Mouse (Mus musculus) embryonic facial prominence, embryonic 11.5 days (tissue): Measurements from ENCODE around the gene Reln. TPM values are rescaled to one million over a fixed set of nuclear protein-coding genes. Genes with fewer than 3 reads are reported as not detected.

Source experiments
- ATAC-seq: fragments of 200-750 bp; cut with Nextera tagmentation; replicated peaks from 2 replicates; pipeline ENCODE4 v1.8.0; 2017; ENCODE audit warnings: low read depth; ENCODE audit not compliant: insufficient number of reproducible peaks, low FRiP score, low TSS enrichment
- DNase-seq: peaks from one replicate; pipeline ENCODE4 v3.0.0-alpha.2; 2015; ENCODE audit warnings: low spot score
- H3K27ac ChIP-seq: fragments of 300-500 bp; sonication (generic); replicated peaks from 2 replicates; pipeline ENCODE4 v1.5.1; 2014; ENCODE audit warnings: mild to moderate bottlenecking, low read depth, low read length, control low read depth
- H3K27me3 ChIP-seq: fragments of 300-500 bp; sonication (generic); 2 replicates; pipeline ENCODE4 v1.6.1; 2014; ENCODE audit warnings: mild to moderate bottlenecking, low read length, moderate library complexity, mixed read lengths; ENCODE audit not compliant: control insufficient read depth, insufficient read depth
- H3K36me3 ChIP-seq: fragments of 300-500 bp; sonication (generic); replicated peaks from 2 replicates; pipeline ENCODE4 v1.6.1; 2014; ENCODE audit warnings: low read depth, mild to moderate bottlenecking, low read length, moderate library complexity, mixed read lengths; ENCODE audit not compliant: control insufficient read depth, insufficient read depth
- H3K4me1 ChIP-seq: fragments of 300-500 bp; sonication (generic); 2 replicates; pipeline ENCODE4 v1.6.1; 2014; ENCODE audit warnings: low read length, mixed read lengths; ENCODE audit not compliant: control insufficient read depth, insufficient read depth
- H3K4me2 ChIP-seq: fragments of 300-500 bp; sonication (generic); 2 replicates; pipeline ENCODE4 v1.6.1; 2014; ENCODE audit warnings: low read depth, mild to moderate bottlenecking, control low read depth, low read length, moderate library complexity
- H3K4me3 ChIP-seq: fragments of 300-500 bp; sonication (generic); 2 replicates; pipeline ENCODE4 v1.5.1; 2014; ENCODE audit warnings: low read depth, low read length, control low read depth
- H3K9ac ChIP-seq: fragments of 300-500 bp; sonication (generic); replicated peaks from 2 replicates; pipeline ENCODE4 v1.6.1; 2014; ENCODE audit warnings: mild to moderate bottlenecking, control low read depth, low read length
- H3K9me3 ChIP-seq: fragments of 300-500 bp; sonication (generic); replicated peaks from 2 replicates; pipeline ENCODE4 v1.6.1; 2016; ENCODE audit warnings: mild to moderate bottlenecking, low read length, inconsistent platforms, mixed read lengths; ENCODE audit not compliant: control insufficient read depth
- WGBS: fragments of 180-500 bp; shearing (Covaris S2); extraction: QIAGEN DNeasy Blood & Tissue Kit; methylation state at CpG from one replicate; pipeline ENCODE4 v1.1.7; 2014; 5-methylcytosine and 5-hydroxymethylcytosine counted together
- polyA plus RNA-seq: library from polyadenylated mRNA; unstranded; fragments of >200 nt; fragmentation: Nextera tagmentation; extraction: Ambion mirVana; gene quantifications from 2 replicates; pipeline ENCODE4 v1.2.1, GENCODE M21; 2014

Gene Reln
- polyA plus RNA-seq, 1 experiment from 2014 or later: 3.0 TPM

- DNase-seq: no peak
- Histone ChIP-seq H3K9ac (no peak overlapping the region), H3K27ac (no peak overlapping the region), H3K4me1 (no peaks in the 10 kb centered on the region), H3K36me3 (no peaks in the 10 kb centered on the region), H3K27me3 (no peaks in the 10 kb centered on the region), H3K4me2 (no peak overlapping the region), H3K9me3 (no peaks in the 10 kb centered on the region), H3K4me3 (no peak overlapping the region)
- 96% methylated on average over 6 of the region's 6 CpGs for WGBS
- no peak for ATAC-seq
These were observed 91.2 kb downstream of the Reln start for GRCm38 (mm10) chr5:22253318-22253717.

GRCm38 (mm10) chr5:22247850-22248249 is 96.7 kb downstream of the Reln start:
- H3K4me1 ChIP-seq: no peaks in the 10 kb centered on the region
- H3K9ac ChIP-seq: no peak overlapping the region
- 86% methylated on average over 6 of the region's 6 CpGs for WGBS
- DNase-seq: no peak
- H3K4me3 ChIP-seq: no peak overlapping the region
- H3K27ac ChIP-seq: no peak overlapping the region
- no peak overlapping the region for H3K4me2 ChIP-seq
- H3K36me3 ChIP-seq: no peaks in the 10 kb centered on the region
- ATAC-seq: no peak
- H3K27me3 ChIP-seq: no peaks in the 10 kb centered on the region
- H3K9me3 ChIP-seq: no peaks in the 10 kb centered on the region

GRCm38 (mm10) chr5:22245056-22245455 is 99.4 kb downstream of the Reln start:
- H3K9ac ChIP-seq: no peak overlapping the region
- H3K9me3 ChIP-seq: no peaks in the 10 kb centered on the region
- no peaks in the 10 kb centered on the region for H3K27me3 ChIP-seq
- WGBS: 83% methylated on average over 1 of the region's 1 CpGs
- H3K4me2 ChIP-seq: no peak overlapping the region
- H3K36me3 ChIP-seq: no peaks in the 10 kb centered on the region
- ATAC-seq (no peak), DNase-seq (no peak)
- no peak overlapping the region for H3K27ac ChIP-seq
- no peaks in the 10 kb centered on the region for H3K4me1 ChIP-seq
- H3K4me3 ChIP-seq: no peak overlapping the region

DNA sequence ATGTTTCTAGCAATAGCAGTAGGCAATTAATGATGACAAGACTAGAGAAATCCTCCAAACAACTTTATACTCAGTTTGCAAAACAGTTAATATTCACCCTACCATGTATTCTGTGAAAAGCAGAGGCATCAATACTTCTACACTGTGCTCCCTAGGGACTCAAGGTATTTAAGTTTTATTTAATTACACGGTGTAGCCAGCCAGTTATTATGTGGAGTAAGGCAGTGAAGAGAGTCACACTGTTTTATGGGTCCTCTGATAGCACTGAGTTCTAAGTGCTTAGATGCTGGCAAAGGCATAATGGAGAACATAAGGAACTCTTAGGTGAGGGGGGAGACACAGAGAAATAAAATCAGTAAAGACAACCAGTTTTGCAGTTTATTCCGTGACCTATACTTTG is 101.0 kb downstream of the Reln start:
- DNase-seq: no peak
- no peaks in the 10 kb centered on the region for H3K27me3 ChIP-seq
- WGBS: 71% methylated on average over 2 of the region's 2 CpGs
- H3K9ac ChIP-seq: no peak overlapping the region
- H3K4me1 ChIP-seq: no peaks in the 10 kb centered on the region
- no peaks in the 10 kb centered on the region for H3K9me3 ChIP-seq
- no peak overlapping the region for H3K27ac ChIP-seq
- H3K4me3 ChIP-seq: no peak overlapping the region
- H3K4me2 ChIP-seq: no peak overlapping the region
- ATAC-seq: no peak
- H3K36me3 ChIP-seq: no peaks in the 10 kb centered on the region

DNA sequence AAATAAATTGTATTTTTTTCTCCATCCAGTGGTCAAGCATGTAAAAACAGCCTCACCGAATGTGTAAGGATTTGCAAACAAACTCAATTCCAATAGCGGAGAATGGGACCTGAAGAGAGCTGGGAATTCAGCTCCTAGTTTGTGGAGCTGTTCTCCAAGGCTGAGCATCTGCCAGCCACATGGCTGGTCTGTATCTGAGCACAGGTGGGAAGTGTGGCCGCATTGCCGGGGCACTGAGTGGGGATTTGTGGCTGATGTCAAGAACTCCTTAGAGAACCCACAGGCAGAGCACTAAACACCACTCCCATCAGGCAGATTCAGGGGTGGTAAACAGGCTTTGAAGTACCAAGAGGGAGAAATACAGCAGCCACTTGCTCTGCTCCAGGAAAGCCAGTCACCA is 102.9 kb downstream of the Reln start:
- DNase-seq: peak; percentile 14
- Histone ChIP-seq H3K36me3 (no peaks in the 10 kb centered on the region), H3K27me3 (no peaks in the 10 kb centered on the region), H3K9me3 (no peaks in the 10 kb centered on the region), H3K27ac (no peak overlapping the region), H3K4me2 (no peak overlapping the region), H3K4me3 (no peak overlapping the region), H3K9ac (no peak overlapping the region), H3K4me1 (no peaks in the 10 kb centered on the region)
- 69% methylated on average over 4 of the region's 4 CpGs for WGBS
- no peak for ATAC-seq

- WGBS: 66% methylated on average over 6 of the region's 6 CpGs
- no peak for ATAC-seq
- H3K4me1 ChIP-seq: no peaks in the 10 kb centered on the region
- DNase-seq: peak; percentile 76
- no peak overlapping the region for H3K9ac ChIP-seq
- H3K27me3 ChIP-seq: no peaks in the 10 kb centered on the region
- H3K36me3 ChIP-seq: no peaks in the 10 kb centered on the region
- no peak overlapping the region for H3K4me2 ChIP-seq
- H3K9me3 ChIP-seq: no peaks in the 10 kb centered on the region
- no peak overlapping the region for H3K27ac ChIP-seq
- H3K4me3 ChIP-seq: no peak overlapping the region
These were observed 107.7 kb downstream of the Reln start for GRCm38 (mm10) chr5:22236801-22237200.

GRCm38 (mm10) chr5:22224515-22224914 is 120.0 kb downstream of the Reln start:
- Histone ChIP-seq H3K4me3 (no peak overlapping the region), H3K9ac (no peak overlapping the region), H3K27ac (no peak overlapping the region), H3K36me3 (no peaks in the 10 kb centered on the region), H3K27me3 (no peaks in the 10 kb centered on the region), H3K4me2 (no peak overlapping the region), H3K4me1 (no peaks in the 10 kb centered on the region), H3K9me3 (no peaks in the 10 kb centered on the region)
- DNase-seq (no peak), ATAC-seq (no peak)
- WGBS: 75% methylated on average over 4 of the region's 4 CpGs

- DNase-seq (no peak), ATAC-seq (no peak)
- 81% methylated on average over 2 of the region's 2 CpGs for WGBS
- Histone ChIP-seq H3K4me2 (no peak overlapping the region), H3K27me3 (no peaks in the 10 kb centered on the region), H3K9ac (no peak overlapping the region), H3K4me3 (no peak overlapping the region), H3K9me3 (no peaks in the 10 kb centered on the region), H3K27ac (no peak overlapping the region), H3K36me3 (no peaks in the 10 kb centered on the region), H3K4me1 (no peaks in the 10 kb centered on the region)
These were observed 120.6 kb downstream of the Reln start for GRCm38 (mm10) chr5:22223940-22224339.
